Mouse (Mus musculus) gastrocnemius, postnatal 25 days (tissue): ENCODE results near the gene Nfib. TPM values are rescaled to one million over a fixed set of nuclear protein-coding genes. Genes with fewer than 3 reads are reported as not detected.

Experiments used
- DNase-seq: peaks from one replicate; pipeline ENCODE4 v3.0.0; 2022
- total RNA-seq, 2 experiments: library from RNA; stranded (reverse); gene quantifications; 1 replicate in 1 of 2; 2 replicates in 1 of 2; pipeline ENCODE4 v1.2.3; 2021

Gene Nfib
- total RNA-seq, 2 experiments from 2014 or later: 79.0 to 82.1 TPM

DNA sequence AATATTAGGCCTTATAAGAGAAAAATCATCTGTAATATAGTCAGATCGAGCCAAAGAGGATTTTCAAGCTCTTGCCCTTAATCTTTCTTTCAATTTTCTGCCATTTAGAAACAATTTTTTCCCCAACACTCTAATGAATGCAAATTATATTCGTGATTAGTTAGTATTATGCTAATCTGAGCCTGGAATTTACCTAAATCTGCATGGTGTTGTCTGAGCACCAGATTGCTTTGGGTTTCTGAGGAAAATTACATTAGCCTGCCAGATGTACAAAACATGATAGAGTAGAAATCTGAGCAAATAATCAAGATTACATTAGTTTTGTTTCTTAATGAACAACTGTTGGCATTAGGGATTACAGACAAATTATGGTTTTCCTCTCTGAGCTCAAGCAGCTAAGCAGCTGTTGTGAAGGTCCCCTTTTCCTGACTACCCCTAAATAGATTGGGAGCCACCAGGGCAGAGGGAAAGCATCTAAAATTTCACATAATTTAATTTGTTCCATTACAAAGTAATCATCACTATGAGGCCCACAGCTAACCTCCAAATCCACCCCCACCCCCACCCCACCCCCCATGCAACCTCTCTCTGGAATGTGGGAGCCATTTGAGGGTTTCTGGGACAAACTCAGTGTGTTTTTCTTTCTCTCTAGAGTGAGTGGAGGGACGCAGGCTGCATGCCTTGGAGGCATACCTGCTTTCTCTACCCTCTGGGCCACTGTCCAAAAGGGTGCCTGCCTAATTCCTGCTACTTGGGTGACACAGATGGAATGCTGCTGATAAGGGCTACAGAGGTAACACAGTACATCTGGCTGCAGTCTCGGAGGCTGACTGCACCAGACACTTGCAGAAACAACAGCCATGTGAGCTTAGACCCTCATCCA is 14.2 kb downstream of the Nfib start:
- DNase-seq: no peak

DNA sequence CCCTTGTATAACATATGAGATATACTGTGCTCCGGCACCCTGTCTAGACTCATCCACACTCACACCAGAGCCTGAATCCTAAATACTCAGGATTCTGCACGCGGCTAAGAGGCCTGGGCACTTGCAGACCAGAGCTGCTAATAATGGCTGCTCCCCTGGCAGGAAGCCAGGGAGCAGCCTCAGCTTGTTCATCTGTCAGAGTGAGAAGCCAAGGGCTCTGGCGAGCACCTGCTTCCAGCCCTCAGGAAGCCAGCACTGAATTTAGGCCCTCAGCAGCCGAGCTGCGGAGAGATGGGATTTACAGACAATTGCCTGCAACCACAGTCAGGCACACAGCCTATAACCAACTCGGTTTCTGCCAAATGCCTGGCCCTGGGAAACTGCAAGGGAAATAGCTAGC is 15.3 kb downstream of the Nfib start:
- DNase-seq: peak; percentile 72

DNA sequence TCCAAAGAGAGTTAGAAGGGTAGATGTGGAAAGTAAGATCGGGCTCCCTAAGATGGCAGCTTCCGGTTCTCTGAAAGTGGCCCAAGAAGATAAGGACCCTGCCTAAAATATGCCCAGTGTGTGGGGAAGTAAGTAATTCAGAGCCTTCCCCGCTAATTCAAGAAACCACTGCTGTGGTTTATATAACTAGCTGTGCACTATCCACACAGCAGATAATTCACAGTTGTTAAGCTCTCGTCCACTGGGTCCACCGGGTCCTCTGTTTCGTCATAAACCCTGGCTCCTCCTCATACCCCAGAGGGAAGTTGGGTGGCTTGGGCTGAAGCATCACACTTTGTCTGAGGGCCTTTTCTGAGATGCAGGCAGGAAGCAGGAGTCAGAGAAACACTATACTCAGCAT is 19.5 kb downstream of the Nfib start:
- no peak for DNase-seq

DNA sequence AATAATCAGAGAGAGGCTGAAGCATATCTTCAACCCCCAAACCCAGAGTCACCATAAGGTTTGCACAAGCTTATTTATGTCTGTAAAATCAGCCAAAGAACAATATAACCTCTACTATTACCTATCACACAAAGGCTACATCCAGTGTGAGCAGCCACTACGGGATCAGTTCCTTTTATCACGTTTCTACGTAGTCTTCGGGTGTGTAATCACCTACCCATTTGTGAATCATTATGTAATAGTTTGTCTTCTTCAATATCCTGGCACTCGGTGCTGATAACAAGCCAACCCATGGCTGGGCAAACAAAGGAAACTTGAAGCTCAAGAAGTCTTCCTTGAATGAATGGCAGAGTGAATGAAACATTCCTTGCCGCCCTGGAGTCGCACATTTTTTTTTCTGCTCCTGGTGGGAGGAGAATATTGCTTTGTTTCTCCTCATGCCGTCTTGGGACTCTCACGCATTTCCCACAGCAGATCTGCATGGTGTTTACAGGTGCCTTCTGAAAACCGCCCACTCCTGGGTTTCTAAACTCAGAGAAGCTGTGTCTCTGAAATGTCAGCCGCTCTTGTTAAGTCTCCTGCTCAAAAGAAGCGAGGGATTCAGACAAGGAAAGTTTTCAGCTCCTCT is 21.3 kb downstream of the Nfib start:
- DNase-seq: no peak

DNA sequence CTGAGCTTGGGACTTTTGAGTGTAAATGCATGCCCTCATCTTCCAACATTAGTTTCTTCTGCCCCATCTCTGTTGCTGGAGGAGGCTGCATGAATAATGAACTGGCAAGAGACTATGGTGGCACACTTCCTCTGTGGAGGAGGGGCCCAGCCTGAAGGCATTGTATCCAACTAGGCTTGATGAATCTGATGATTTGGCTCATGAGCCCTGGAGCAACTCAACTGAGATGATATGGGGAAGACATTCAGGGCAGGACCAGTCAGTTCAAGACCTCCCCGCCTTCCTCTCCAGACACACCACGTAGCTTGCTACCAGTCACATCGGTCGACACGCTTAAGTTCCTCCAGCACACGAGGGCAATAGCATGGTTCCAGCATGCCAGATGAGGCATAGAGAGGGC is 22.0 kb downstream of the Nfib start:
- no peak for DNase-seq

DNA sequence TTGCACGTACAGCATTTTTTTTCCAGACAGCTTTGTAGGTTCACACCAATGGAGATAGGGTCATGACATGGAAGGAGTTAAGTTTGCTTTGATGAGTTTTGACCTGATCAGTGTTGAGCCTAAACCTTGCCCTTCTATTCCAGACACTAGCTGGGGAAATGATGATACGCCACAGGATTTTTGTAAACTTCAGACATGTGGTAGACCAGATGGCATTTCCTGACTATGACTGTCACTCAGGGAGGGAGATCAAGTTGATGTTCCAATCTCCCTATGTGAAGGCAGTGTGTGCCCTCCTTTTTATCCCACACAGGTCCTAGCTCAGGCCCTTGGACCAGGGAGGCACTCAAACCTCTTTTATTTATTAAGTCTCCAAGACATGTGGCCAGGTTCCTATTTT is 29.4 kb downstream of the Nfib start:
- no peak for DNase-seq

DNA sequence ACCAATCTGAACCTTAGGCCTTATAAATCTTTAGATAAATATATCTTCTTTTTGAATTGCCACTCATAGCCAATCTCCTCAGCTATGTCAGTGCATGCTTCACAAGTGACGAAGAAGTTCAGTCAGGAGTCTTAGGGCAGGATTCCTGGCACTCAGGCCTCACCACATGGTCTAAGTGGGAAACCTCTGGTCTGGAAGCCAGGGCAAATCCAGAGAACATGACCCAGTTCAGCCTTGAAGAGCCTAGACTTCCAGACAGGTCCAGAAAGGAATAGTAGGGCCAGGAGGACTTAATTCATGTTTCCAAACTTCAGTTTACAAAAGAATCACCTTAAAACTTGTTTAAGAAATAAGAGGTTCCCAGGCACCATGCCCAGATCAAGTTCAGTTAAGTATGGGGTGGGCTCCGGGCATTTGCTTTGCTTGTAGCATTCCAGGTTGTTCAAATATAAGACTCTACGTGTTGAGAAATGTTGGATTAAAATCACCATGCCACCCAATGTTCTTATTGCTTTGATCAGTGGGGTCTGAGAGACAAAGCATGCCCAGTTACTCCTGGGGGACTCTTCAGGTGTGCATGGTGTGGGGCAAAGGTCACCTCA is 38.2 kb downstream of the Nfib start:
- DNase-seq: no peak

DNA sequence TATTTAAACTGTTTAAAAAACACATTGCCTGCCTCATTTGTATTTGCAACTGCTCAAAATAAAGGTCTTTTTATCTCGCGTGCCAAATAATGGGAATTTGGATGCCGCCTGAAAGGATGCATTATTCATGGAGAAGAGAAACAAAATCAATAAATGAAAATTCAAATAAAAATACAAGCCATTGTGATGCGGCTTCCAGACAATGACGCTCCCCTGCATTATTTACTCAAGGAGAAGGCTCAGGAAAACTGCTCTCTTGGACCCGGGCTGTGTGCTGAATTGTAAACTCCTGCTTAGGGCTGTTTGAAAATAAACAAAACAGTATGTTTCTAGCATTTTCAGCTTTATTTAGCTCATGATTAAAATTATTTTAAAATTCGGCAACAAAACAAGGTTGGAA is 41.1 kb downstream of the Nfib start:
- no peak for DNase-seq

DNA sequence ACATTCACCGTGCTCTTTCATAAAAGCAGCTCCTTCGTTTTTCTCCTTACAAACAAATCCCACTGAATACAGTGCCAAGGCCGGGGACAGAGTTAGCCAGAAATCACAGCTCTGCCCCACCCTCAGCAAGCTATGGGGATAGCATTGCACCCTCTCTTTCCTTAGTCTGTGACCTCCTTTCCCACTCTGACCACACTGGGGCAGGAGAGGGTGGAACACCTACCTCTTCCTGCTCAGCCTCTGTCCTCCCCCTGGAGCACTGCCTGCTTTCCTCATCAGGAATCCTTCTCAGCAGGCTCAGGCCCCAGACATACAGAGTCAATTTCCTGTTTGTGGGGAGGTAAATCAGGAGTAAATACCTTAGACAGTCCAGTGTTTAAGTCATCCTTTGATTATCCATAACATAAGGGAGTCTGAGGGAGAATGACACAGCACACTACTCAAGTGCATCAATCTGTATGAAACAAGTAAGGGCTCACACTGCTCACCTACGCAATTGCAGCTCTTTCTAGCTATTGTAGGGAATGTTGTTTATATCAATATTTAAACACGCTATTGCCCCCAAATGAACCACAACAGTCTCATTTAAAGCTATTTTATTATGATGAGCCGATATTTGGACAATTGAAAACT is 41.7 kb downstream of the Nfib start:
- no peak for DNase-seq

DNA sequence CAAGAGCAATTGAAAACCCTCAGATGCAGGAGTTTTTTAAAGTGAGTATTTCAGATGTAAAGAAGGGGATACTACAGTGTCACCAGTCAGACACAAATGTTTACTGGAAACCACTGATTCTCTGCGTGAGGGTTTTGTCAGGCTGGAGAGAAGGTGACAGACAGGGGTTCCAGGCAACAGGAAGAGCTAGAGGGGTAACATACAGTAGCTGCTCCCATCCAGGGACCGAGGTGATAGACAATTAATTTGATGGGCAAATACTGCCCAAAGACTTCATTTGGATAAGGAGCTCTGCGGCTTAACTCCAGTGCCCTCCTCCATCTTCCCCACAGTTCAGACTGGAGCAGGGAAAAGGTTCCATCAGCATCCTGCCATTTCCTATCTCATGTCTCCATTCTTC is 42.9 kb downstream of the Nfib start:
- no peak for DNase-seq

DNA sequence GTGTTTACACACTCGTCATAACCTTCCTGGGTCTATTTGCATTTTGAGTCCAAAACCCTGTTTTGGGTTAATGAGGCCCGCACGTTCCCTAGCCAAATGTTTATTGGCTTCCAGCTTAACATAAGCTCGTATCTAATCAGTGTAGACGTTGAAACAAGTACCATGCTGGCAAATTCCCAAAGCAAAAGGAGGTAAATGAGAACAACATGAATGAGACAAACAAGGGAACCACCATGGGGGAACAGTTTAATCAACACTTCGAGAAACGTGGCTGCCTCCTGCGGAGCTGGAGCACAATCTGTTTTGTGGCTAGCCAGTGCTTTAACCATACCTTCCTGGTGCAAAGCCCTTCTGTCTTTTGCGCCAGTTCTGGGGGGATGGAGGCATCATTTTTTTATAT is 43.3 kb downstream of the Nfib start:
- DNase-seq: no peak

DNA sequence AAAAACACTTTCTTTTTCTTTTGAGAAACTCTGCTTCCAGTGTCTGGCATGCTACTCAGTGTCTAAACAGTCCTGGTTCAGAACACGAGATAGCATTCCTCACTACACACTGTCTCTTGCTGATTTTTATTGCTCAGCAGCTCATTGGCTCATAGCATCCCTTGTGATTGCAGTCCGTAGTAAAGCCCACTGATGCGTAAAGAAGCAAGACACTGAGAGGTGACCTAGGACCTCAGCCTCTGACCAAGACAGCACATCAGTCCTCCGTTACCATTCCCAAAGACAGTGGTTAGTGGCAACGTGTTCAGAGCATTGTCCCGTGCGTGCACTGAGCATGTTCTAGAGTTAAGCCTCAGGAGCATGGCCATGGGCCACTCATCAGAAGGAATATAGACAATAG is 44.3 kb downstream of the Nfib start:
- no peak for DNase-seq

DNA sequence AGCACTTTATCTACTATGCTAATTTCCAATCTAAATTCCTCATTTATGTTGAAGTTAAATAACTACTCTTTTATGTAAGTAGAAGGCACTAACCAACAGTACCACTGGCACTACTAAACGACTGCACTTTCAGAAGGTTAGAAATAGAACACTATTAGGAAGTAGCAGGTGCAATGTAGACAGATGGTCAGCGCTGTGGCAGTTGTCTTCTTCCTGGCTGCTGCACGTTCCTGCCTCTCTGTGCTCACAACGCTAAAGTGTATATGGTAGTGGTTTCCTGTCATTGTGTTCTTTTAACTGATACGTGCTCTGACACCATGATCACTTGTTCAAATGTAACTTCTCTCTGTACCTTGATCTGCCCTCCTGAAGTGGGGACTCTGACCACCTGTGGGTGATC is 59.9 kb downstream of the Nfib start:
- no peak for DNase-seq

DNA sequence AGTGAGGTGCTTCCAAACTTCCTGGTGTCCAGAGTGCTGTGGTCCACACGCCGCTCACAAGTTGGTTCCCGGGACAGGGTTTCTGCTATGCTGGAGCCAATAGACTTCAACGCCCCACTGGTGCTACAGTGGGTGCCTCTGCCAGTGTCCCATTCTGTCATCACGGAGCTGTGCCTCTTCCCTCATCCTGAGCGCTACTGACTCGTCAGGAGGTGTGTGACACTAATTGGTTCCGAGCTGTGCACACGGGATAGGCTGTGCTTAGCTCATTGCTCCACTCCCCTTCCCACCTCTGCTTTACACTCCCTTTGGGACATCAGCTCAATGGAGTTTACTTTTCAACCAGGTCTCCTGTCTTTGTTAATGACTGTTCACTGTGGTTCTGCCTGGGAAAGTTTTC is 60.8 kb downstream of the Nfib start:
- DNase-seq: no peak

DNA sequence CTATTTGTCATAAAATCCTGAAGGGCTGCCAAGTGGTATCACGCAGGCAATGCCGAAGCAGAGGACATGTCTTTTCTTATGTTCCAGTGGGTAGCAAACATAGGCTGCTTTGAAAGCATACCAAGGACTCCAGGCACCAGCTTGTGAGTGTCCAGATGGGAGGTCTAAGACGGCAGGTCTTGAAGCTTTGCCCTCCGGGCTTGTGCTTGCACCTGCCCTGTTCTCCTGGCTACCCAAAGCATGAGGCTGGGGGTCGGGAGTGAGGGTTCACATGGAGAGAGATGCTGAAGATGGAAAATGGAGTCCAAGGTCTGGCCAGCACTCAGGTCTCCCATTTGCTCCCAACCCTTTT is 61.8 kb downstream of the Nfib start:
- no peak for DNase-seq

DNA sequence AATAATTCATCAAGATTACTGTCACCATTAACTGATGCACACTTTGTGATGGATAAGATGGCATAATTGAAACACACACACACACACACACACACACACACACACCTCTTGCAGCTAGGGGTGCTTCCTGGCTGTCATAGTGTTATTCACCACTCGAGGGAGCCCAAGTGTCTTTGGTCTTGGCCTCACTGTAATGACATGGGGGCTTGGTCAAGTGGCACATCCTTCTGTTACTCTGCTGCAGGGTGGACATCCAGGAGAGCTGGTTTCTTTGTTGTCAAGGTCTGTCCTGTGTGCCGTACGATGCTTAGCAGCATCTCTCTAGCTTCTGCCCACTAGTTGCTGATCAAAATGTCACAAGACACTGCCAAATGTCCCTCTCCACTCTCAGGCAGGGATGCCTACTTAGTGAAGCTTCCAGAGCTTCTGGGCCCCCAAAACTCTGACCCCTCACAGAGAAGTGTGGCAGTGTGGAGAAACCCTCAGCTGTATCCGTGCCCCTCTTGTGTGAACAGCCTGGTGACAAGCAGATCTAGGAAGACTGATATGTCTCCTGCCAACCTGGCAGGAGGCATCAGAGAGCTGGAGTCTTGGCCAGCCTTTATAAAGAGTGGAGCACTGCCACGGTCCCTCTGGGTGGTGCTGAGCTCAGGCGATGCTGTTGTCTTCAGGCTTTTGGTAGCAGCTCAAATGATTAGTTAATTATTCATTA is 62.4 kb downstream of the Nfib start:
- DNase-seq: no peak

DNA sequence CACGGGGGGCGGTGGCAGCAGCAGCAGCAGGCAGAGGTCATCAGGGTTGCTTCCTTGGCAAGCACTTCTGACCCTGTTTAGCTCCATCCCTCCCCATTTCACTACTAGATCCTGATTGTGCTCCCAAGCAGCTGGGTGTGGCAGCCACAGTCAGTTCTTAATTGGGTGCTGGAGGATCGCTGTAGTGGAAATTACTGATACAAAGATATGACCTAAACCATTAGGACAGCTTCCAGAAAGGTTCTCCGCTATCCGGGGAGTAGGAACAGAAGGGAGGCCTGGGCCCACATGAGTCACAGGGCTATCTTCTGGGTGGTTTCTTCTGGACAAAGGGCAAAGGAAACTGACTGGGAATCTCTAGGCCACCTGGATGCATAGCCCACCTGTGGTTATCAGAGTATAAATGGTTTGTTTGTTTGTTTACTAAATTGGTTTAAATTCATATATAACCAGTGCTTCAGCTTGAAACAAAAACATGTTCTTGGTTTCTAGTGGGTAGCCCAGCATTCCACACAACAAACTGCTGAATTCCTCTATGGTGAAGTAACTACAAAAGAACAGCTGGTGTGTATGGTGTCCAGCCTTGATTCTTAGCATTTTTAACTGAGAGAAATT is 64.4 kb downstream of the Nfib start:
- DNase-seq: no peak

DNA sequence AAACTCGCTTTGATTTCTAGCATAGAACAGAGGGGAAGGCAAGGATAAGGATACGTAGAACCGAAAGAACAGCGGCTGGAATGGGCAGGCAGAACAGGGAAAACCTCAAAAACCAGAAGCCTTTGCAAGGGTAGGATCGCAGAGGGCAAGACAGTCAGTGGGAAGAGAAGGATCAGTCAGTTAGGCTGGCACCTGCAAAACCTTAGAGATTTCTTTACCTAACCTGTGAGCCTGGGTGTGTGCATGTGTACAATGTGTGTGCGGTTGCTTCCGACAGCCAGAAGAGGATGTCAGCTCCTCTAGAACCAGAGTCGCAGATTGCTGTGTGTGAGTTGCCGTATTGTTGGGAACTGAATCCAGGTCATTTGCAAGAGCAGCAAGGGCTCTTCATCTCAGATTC is 67.3 kb downstream of the Nfib start:
- no peak for DNase-seq

DNA sequence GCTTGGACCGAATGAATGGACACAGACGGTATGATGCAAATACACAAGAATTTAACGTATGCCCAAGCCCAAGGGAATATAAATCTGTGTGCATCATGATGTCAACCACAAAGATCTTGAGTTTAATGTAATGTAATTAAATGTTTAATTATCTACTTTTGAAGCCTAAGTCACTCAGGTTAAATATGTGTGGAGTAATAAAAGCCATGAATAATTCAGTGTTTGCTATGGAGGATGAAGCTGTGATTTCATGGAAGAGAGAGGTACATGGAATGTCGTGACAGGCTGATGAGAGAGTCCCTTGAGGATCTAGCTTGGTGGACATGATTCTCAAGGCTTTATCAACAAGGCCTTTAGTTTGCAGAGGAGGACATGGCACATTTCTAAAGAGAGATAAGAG is 67.9 kb downstream of the Nfib start:
- DNase-seq: no peak

DNA sequence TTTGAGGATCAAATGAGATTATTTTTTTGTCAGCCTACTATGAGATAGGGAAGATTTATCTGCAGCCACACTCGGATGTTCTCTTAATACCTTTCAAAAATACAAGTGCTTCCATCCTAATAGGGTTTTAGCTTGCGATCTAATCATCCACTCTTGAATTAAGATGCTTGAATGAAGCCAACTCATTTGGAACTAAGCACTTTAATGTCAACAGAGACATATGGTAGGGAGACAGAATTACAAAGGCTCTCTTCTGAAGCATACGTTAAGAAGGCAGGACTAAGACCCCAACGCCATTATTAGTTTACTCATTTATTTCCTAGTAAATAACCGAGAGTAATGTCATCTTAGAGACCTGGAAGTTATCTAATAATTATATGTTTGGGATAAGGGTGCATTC is 68.9 kb downstream of the Nfib start:
- DNase-seq: no peak

DNA sequence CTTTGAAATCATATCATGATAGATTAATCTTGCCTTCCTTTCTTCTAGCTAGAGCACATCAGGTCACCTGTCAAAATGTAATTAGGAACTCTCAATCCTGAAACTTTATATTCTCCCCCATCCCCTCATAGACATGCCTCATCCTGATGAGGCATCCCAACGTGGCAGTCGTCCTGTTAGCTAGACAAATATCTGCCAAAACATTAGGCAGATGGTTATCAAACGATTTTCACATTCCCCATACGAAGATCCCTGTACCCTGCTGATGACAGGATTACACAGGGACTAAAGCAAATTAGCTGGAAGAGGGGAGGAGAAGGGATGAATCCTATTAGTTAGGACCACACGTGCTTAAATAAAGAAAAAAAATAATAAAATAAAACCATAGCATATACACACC is 69.7 kb downstream of the Nfib start:
- no peak for DNase-seq

DNA sequence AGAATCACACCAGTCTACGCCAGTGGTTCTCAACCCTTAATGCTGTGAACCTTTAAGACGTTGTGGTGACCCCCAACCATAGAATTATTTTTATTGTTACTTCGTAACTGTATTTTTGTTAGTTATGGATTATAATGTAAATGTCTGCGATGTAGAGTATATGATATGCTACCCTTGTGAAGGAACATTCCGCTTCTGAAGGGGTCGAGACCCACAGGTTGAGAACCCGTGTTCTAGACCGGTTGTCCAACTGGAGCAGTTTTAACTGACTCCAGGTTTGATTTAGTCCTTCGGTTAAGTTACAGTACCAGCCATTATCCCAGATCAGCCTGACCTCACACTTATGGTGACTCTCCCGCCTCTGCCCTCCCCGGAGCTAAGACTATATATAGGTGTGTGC is 70.4 kb downstream of the Nfib start:
- DNase-seq: no peak
